Mouse (Mus musculus): ENCODE data around the gene Zdhhc14.

DNA sequence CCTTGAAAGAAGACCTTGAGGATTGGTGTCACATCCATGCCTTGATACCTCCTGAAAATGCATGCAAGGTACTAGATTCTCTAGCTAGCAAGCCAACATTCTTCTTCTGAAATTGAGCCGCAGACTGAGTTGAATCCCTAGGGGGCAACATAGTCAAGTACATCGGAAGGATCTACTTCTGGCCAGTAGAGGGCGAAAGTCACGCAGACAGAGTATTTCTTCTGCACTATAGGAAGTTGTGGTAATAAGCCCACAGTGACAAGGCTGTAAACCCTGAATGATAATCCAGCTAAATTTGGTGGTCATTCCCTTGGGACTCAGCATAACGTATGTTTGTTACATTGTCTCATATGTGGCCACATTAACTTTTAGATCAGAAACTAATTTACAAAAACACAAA, 303.5 kb downstream of the Zdhhc14 start:
- peak; percentile 91; the same call in 1 of the 2 replicates for TF ChIP-seq CTCF (IDR thresholded peaks at IDR 0.05; ENCODE audit: extremely low read depth, insufficient read depth, insufficient read length, insufficient replicate concordance)
- no peak for TF ChIP-seq POLR2A (IDR thresholded peaks at IDR 0.05; ENCODE audit: low read depth, low read length)

Data from spleen, adult 2 months (tissue).